Mouse (Mus musculus) neutrophil, adult 65 days (primary cell): ENCODE results near the gene Srebf2. TPM values are rescaled to one million over a fixed set of nuclear protein-coding genes. Genes with fewer than 3 reads are reported as not detected.

Experiments
- total RNA-seq: library from RNA; stranded (reverse); gene quantifications from 2 replicates; pipeline ENCODE4 v1.2.4, GENCODE M21; 2023

The Srebf2 gene
- total RNA-seq: 71.2 and 99.3 TPM in 2 replicates

DNA sequence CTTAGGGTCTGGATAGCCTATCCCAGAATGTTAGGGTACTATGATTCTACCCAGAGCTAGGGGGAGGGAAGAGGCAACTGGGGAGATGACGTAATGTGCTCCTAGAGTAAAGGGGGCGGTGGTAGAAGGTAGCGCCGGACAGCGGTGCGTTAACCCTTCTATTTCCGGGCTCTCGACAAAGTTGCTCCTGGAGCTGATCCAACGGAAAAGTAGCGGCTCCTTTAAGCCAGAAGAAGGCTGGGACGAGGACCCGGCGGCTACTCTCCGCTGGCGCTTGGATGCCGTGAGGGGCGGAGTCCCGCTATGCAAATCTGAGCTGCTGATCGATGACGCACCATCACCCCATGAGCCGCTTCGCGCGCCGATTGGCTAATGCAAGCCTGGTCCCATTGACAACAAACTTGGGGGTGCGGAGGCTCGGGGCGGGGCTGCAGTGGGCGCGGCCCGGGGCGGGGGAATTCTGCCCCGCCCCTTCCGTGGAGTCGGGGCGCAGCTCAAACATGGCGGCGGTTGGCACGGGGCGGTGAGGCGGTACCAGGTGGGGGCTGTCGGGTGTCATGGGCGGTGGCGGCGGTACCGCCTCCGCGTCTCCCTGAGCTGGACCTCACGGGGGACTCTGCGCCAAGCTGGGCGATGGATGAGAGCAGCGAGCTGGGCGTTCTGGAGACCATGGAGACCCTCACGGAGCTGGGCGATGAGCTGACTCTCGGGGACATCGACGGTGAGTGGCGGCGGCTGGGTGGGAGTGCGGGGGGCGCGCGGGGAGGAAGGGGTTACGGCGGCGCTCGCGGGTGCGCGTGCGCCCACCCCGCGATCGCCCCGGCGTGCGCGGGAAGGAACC lies at the start of gene Srebf2:
Gene Srebf2, plus strand, starts transcription at position 412 of the 841 bp plus-strand sequence.

DNA sequence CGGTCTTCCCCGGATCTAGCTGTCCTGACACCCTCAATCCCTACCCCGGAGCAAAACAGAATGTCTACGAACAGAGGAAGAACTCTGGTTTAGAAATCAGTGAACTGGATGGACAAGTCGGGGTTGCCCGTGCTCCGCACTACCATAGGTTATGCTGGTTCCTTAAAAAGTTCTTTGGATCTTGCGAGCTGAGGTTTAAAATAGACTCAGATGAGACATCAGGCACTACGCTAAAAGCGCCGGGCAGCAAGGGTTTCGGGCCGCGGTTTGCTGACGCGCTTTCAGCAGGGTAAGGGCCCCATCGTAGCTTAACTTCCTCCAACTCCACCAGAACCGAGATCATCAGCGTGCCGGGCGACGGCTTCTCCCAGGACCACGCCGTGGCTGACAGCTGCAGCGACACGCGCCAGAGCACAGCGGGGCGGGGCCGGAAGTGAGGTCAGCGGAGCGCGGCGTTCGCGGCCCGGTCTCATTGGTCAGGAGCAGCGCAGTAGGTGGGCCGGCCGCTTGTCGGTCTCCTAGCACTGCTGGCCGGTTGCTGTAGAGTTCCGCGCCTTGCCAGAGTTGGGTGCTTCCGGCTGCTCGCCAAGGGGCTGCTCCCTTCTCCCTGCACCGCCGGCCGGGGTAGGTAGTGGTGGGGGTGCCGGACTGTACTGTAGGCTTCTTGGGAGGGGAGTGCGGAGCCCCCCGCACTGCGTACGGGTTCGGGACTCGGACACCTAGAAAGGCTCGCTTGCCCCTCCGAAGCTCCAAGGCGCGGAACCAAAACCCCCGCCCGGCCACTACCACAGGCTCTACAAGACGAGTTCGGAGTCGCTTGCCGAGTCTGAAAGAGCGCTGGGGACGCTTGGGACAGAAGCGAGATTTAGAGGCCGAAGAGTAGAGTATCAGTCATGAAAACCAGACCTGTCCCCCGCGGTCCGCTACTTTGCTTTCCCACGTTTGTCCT lies 19.3 kb upstream of the Srebf2 start, which contains the start of gene Ccdc134:
Gene Ccdc134, plus strand, starts transcription at position 497 of the 949 bp plus-strand sequence.

DNA sequence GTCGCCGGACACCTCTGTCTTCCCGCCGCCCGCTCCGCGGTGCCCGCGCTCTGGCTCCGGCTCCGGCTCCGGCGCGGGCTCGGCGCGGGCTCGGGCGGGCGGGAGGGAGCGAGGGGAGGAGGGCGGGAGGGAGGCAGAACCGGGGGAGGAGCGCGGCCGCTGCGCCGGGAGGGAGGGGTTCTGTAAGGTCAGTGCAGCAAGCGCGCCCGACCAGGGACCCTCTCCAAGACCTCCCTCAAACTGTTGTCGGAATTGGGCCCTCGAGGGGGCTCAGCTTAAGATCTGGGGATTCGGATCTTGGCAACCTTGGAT lies 65.7 kb downstream of the Srebf2 start, which contains the start of gene Shisa8:
Gene Shisa8, minus strand, starts transcription at position 64 of the 312 bp plus-strand sequence.

DNA sequence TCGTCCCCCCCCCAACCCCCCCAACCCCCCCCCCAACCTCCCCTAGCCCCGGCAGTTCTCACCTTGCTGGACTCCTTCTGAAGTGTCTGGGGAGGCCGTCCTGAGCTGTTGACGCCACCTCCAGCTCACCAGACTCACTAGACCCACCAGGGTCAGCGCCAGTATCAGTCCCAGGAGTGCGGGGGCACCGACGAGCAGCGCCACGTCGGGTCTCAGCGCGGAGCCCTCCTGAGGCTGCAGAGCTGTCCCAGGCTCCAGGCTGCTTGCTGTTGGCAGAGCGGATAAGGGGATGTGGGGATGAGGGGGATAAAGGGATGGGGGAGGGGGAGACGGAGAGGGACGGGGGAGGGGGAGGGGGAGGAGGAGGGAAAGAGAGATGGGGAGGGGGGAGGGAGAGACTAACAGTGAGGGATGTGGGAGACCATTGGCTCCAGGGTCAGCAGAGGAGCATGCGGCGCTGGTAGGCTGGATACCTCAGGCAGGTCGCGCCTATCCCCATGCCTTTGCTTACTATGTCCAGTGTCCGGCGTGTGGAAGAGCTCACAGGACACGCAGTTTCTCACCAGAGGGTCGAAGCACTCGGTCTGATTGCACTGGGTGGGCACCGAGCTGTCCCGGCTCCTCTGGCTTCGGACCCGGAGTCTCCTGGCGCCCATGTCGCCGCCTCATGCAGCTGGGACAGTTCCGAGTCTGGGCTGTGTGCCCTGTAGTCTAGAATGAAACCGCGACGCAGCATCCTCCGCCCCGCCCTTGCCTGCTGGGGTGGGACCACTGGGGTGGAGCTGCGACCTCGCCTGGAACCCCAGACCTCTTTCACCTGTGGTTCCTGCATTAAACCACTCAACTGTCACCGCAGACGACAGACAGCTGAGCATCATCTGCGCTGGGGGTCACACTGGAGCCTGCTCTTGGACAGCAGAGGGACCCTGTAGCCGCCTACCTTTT lies 76.9 kb downstream of the Srebf2 start, which contains the start of gene Tnfrsf13c:
Gene Tnfrsf13c, minus strand, starts transcription at position 713 of the 945 bp plus-strand sequence.

DNA sequence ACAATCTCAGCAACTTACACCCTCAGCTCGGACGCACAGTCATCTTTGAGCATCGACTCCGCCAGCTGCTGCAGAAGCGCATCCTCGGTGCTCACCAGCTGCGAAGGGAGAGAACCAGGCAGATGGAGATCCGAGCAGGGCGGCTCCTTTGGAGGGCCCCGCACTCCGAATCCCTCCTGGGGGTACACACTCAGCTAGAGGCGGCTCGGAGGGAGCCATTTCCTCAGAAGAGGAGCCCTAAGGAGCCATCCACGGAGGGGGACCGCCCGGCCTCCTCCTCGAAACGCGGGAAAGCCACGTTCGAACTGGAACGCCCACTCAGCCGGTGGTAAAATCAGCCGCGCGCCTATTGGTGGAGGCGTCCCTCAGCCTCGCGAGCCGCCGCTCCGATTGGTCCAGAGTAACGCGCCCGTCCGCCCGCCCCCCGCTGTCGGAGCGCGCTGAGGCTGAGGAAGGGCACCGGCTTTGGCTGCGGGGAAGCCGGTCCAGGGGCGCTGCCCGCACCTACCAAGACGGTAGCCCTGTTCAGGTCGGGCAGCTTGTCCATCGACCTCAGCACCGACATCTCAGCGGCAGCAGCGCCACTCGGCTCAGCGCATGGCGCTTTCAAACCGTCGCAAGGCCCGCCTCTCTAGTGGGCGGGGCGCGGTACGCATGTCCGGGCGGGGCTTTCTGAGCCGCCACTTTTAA lies 97.3 kb downstream of the Srebf2 start, which contains the start of gene Cenpm:
Gene Cenpm, minus strand, starts transcription at position 634 of the 690 bp plus-strand sequence.

DNA sequence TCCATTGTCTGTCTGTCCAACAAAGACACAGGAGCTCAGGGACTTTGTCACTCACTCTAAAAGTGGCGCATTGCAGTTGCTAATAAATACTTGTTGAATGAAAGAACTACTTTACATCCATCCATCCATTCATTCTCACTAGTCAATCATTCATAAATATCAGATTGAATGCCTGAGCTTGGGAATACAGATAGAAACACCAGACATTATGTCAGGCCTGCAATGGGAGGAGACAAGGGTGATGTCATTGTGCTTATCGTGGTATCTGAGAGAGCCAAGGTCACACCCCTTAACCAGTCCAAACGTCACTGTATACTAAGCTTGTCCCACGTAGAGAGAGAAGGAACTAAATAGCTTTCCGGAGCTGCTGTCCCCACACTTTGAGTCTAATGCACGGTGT lies 105.1 kb downstream of the Srebf2 start, which contains the start of gene 1500009C09Rik:
Gene 1500009C09Rik, plus strand, starts transcription at position 301 of the 400 bp plus-strand sequence.

Other genes starting within 250 kb of the Srebf2 start
- 2.7 and 3.4 TPM in 2 replicates for gene Polr3h, start 220.9 kb upstream of the Srebf2 start, total RNA-seq
- gene Csdc2, start 210.4 kb upstream of the Srebf2 start, total RNA-seq: not detected in 2 replicates
- 30.3 and 34.9 TPM in 2 replicates for gene Pmm1, start 186.3 kb upstream of the Srebf2 start, total RNA-seq
- not detected in 2 replicates for gene 1700029P11Rik, start 166.6 kb upstream of the Srebf2 start, total RNA-seq
- 15.6 and 15.7 TPM in 2 replicates for gene Xrcc6, start 159.3 kb upstream of the Srebf2 start, total RNA-seq
- gene Desi1, start 113.3 kb upstream of the Srebf2 start, total RNA-seq: 19.1 and 24.3 TPM in 2 replicates
- gene Snu13, start 99.6 kb upstream of the Srebf2 start, total RNA-seq: 37.9 and 39.5 TPM in 2 replicates
- gene 4930407I10Rik, start 88.0 kb upstream of the Srebf2 start, total RNA-seq: not detected in 2 replicates
- gene Mei1, start 77.2 kb upstream of the Srebf2 start, total RNA-seq: not detected in 2 replicates
- 10.6 and 19.5 TPM in 2 replicates for gene Ccdc134, start 19.3 kb upstream of the Srebf2 start, total RNA-seq
- gene Shisa8, start 65.6 kb downstream of the Srebf2 start, total RNA-seq: not detected in 2 replicates
- gene Tnfrsf13c, start 77.2 kb downstream of the Srebf2 start, total RNA-seq: 0.63 and 1.0 TPM in 2 replicates
- gene Cenpm, start 97.6 kb downstream of the Srebf2 start, total RNA-seq: 10.1 and 10.9 TPM in 2 replicates
- gene 1500009C09Rik, start 105.2 kb downstream of the Srebf2 start, total RNA-seq: not detected in 2 replicates
- not detected in 2 replicates for gene Sept3, start 127.7 kb downstream of the Srebf2 start, total RNA-seq
- not detected in 2 replicates for gene Wbp2nl, start 151.8 kb downstream of the Srebf2 start, total RNA-seq
- 81.3 and 94.9 TPM in 2 replicates for gene Naga, start 191.7 kb downstream of the Srebf2 start, total RNA-seq
- gene Pheta2, start 191.8 kb downstream of the Srebf2 start, total RNA-seq: 0.47 and 0.79 TPM in 2 replicates
- gene Smdt1, start 191.8 kb downstream of the Srebf2 start, total RNA-seq: 69.9 and 76.6 TPM in 2 replicates
- 69.4 and 71.0 TPM in 2 replicates for gene Ndufa6, start 207.1 kb downstream of the Srebf2 start, total RNA-seq
- 0.57 and 1.6 TPM in 2 replicates for gene Cyp2d22, start 233.1 kb downstream of the Srebf2 start, total RNA-seq
- not detected in 2 replicates for gene Cyp2d11, start 246.8 kb downstream of the Srebf2 start, total RNA-seq